Mouse (Mus musculus) intestine, embryonic 15.5 days (tissue): ENCODE measurements at regions not wholly inside any gene's neighbourhood (a gene's known extent, or its start where the extent isn't known, plus 50 kb on each side); places are given as distances from the start of the nearest gene placed in this dataset.

Source experiments
- ATAC-seq: fragments of 200-750 bp; cut with Nextera tagmentation; 2 replicates; pipeline ENCODE4 v1.8.0; 2017; ENCODE audit warnings: moderate TSS enrichment, moderate library complexity
- H3K27ac ChIP-seq: fragments of 300-500 bp; sonication (generic); 2 replicates; pipeline ENCODE4 v1.5.1; 2015; ENCODE audit warnings: mild to moderate bottlenecking, inconsistent platforms
- H3K27me3 ChIP-seq: fragments of 300-500 bp; sonication (generic); replicated peaks from 2 replicates; pipeline ENCODE4 v1.6.1; 2015; ENCODE audit warnings: inconsistent platforms
- H3K36me3 ChIP-seq: fragments of 300-500 bp; sonication (generic); 2 replicates; pipeline ENCODE4 v1.6.1; 2015; ENCODE audit warnings: inconsistent platforms
- H3K4me1 ChIP-seq: fragments of 300-500 bp; sonication (generic); replicated peaks from 2 replicates; pipeline ENCODE4 v1.6.1; 2015; ENCODE audit warnings: inconsistent platforms
- H3K4me2 ChIP-seq: fragments of 300-500 bp; sonication (generic); replicated peaks from 2 replicates; pipeline ENCODE4 v1.6.1; 2015; ENCODE audit warnings: mild to moderate bottlenecking, inconsistent platforms
- H3K4me3 ChIP-seq: fragments of 300-500 bp; sonication (generic); replicated peaks from 2 replicates; pipeline ENCODE4 v1.5.1; 2015; ENCODE audit warnings: inconsistent platforms
- H3K9ac ChIP-seq: fragments of 300-500 bp; sonication (generic); 2 replicates; pipeline ENCODE4 v1.6.1; 2015; ENCODE audit warnings: inconsistent platforms
- H3K9me3 ChIP-seq: fragments of 300-500 bp; sonication (generic); 2 replicates; pipeline ENCODE4 v1.6.1; 2016; ENCODE audit warnings: inconsistent platforms
- WGBS: fragments of 180-500 bp; shearing (Covaris S2); methylation state at CpG from one replicate; pipeline ENCODE4 v1.1.7; 2015; 5-methylcytosine and 5-hydroxymethylcytosine counted together

GRCm38 (mm10) chr10:9529408-9529807 is 145.6 kb downstream of the Samd5 start:
- Histone ChIP-seq H3K4me3 (no peak overlapping the region), H3K9ac (no peak overlapping the region), H3K9me3 (no peaks in the 10 kb centered on the region), H3K4me2 (no peak overlapping the region), H3K36me3 (no peaks in the 10 kb centered on the region), H3K27ac (no peak overlapping the region), H3K27me3 (no peaks in the 10 kb centered on the region), H3K4me1 (0 out of 2 replicates have a peak, but pooled peaks cover 3% of the 10 kb centered on the region)
- WGBS = 33% methylated on average over 7 of the region's 7 CpGs
- peak; percentile 53; the same call in 1 of the 2 replicates for ATAC-seq

GRCm38 (mm10) chr10:9528066-9528465 is 146.9 kb downstream of the Samd5 start:
- peak; percentile 70 for ATAC-seq

GRCm38 (mm10) chr10:9509764-9510390 is 165.1 kb downstream of the Samd5 start:
- Histone ChIP-seq H3K36me3 (no peaks in the 10 kb centered on the region), H3K27me3 (no peaks in the 10 kb centered on the region), H3K9me3 (no peaks in the 10 kb centered on the region), H3K4me1 (no peaks in the 10 kb centered on the region), H3K4me2 (no peak overlapping the region), H3K9ac (no peak overlapping the region), H3K27ac (no peak overlapping the region), H3K4me3 (no peak overlapping the region)
- no peak for ATAC-seq
- WGBS = 71% methylated on average over 12 of the region's 12 CpGs

More at GRCm38 (mm10) chr10:9528066-9528465, 146.9 kb downstream of the Samd5 start:
- Histone ChIP-seq H3K4me2 (no peak overlapping the region), H3K9ac (no peak overlapping the region), H3K36me3 (no peaks in the 10 kb centered on the region), H3K27me3 (no peaks in the 10 kb centered on the region), H3K9me3 (no peaks in the 10 kb centered on the region), H3K4me3 (no peak overlapping the region), H3K27ac (no peak overlapping the region), H3K4me1 (0 out of 2 replicates have a peak, but pooled peaks cover 3% of the 10 kb centered on the region)
- whole genome bisulfite sequencing = 70% methylated on average over 4 of the region's 4 CpGs

GRCm38 (mm10) chr10:9509092-9509671 is 165.8 kb downstream of the Samd5 start:
- no peak for ATAC-seq
- no peak overlapping the region for H3K9ac ChIP-seq
- H3K4me2 ChIP-seq = no peak overlapping the region
- no peaks in the 10 kb centered on the region for H3K27me3 ChIP-seq
- 62% methylated on average over 17 of the region's 17 CpGs for WGBS
- H3K4me1 ChIP-seq = 0 out of 2 replicates have a peak, but pooled peaks cover 2% of the 10 kb centered on the region
- H3K36me3 ChIP-seq = no peaks in the 10 kb centered on the region
- H3K27ac ChIP-seq = no peak overlapping the region
- H3K9me3 ChIP-seq = no peaks in the 10 kb centered on the region
- no peak overlapping the region for H3K4me3 ChIP-seq

DNA sequence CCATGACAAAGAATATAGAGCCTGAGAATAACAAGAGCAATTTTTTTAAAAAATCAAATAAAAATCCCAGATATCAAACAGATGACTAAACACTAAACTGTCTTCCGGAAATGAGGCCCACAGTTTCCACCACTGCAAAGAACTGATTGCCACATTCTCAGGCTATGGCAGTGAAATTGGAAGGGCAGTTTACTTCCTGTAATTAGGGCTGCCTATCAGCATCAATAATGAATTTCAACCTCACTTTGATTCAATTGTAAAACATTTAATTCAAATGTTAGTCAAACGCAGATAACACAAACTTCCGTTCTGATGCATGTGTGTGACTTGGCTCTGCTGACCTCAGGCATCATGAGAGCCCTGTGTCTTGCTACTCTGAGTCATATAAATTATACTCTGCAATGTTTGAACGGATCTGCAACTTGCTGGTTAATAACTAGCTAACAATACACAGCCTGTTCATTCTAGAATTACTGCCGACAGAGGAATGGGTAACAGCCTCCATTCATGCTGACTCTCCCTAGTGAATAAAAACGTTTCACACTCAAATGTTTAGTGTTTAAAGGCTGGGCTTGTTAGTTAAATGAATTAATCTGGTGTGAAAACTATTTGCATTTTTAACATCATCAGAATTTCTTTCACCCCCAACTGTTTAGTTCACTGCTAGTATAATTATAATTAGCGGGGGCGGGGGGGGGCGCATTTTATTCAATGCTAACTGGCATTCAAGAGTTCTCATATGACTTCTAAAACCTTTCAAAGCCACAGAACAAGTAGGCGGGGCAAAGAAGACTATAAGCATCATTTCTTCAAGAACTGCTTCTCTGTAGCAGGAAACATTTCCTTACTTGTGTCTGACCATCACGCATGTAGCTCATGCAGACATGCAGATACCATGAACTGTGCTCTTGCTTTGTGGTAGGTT is 171.2 kb downstream of the Samd5 start:
- ATAC-seq = peak; percentile 84

GRCm38 (mm10) chr10:9498550-9498949 is 176.5 kb downstream of the Samd5 start:
- no peak overlapping the region for H3K9ac ChIP-seq
- WGBS = 90% methylated on average over 3 of the region's 3 CpGs
- H3K36me3 ChIP-seq = no peaks in the 10 kb centered on the region
- no peaks in the 10 kb centered on the region for H3K9me3 ChIP-seq
- no peaks in the 10 kb centered on the region for H3K27me3 ChIP-seq
- no peak overlapping the region for H3K4me3 ChIP-seq
- no peaks in the 10 kb centered on the region for H3K4me1 ChIP-seq
- H3K4me2 ChIP-seq = no peak overlapping the region
- no peak for ATAC-seq
- H3K27ac ChIP-seq = no peak overlapping the region

More for the DNA sequence above, 171.2 kb downstream of the Samd5 start:
- Histone ChIP-seq H3K9me3 (no peaks in the 10 kb centered on the region), H3K4me3 (no peak overlapping the region), H3K36me3 (no peaks in the 10 kb centered on the region), H3K4me1 (0 out of 2 replicates have a peak, but pooled peaks cover 3% of the 10 kb centered on the region), H3K27me3 (no peaks in the 10 kb centered on the region), H3K9ac (no peak overlapping the region), H3K27ac (no peak overlapping the region), H3K4me2 (no peak overlapping the region)
- 57% methylated on average over 11 of the region's 11 CpGs for WGBS

GRCm38 (mm10) chr10:9497021-9497420 is 178.0 kb downstream of the Samd5 start:
- ATAC-seq = no peak
- Histone ChIP-seq H3K9me3 (no peaks in the 10 kb centered on the region), H3K4me2 (no peak overlapping the region), H3K4me1 (no peaks in the 10 kb centered on the region), H3K36me3 (no peaks in the 10 kb centered on the region), H3K9ac (no peak overlapping the region), H3K4me3 (no peak overlapping the region), H3K27ac (no peak overlapping the region), H3K27me3 (no peaks in the 10 kb centered on the region)
- 95% methylated on average over 1 of the region's 1 CpGs for WGBS

DNA sequence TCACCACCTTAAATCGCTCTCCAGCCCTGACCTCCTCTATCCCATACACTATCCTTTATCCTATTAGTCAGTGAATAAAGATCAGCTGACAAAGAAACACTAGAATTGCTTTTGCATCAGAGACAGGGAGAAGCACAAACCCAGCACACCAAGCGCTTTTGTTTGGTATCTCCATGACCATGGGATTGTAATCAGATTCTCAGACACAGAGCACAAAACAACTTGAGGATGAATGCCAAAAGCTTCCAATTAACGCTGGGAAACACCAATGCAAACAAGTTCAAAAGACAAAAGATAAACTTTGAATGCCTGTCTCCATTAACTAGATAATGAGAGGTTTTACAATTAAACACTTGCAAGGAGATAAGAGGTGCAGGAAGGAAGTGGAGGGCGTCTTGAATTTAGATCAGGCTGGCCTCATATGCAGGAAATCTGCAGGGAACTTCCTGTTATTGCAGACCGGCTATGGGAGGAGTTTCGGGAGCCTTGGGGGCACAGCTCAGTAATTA is 179.8 kb downstream of the Samd5 start:
- no peaks in the 10 kb centered on the region for H3K27me3 ChIP-seq

GRCm38 (mm10) chr10:9490416-9490815 is 184.6 kb downstream of the Samd5 start:
- no peak overlapping the region for H3K4me2 ChIP-seq
- no peak overlapping the region for H3K9ac ChIP-seq
- no peaks in the 10 kb centered on the region for H3K27me3 ChIP-seq
- 65% methylated on average over 2 of the region's 2 CpGs for WGBS
- H3K27ac ChIP-seq = no peak overlapping the region
- no peak overlapping the region for H3K4me3 ChIP-seq
- no peaks in the 10 kb centered on the region for H3K4me1 ChIP-seq
- no peaks in the 10 kb centered on the region for H3K9me3 ChIP-seq
- no peaks in the 10 kb centered on the region for H3K36me3 ChIP-seq
- ATAC-seq = no peak

More for the DNA sequence above, 179.8 kb downstream of the Samd5 start:
- no peaks in the 10 kb centered on the region for H3K36me3 ChIP-seq
- no peak overlapping the region for H3K9ac ChIP-seq
- no peak overlapping the region for H3K4me2 ChIP-seq
- H3K4me1 ChIP-seq = no peaks in the 10 kb centered on the region
- no peak overlapping the region for H3K4me3 ChIP-seq
- no peaks in the 10 kb centered on the region for H3K9me3 ChIP-seq
- WGBS = 40% methylated on average over 6 of the region's 6 CpGs
- no peak overlapping the region for H3K27ac ChIP-seq
- no peak for ATAC-seq

GRCm38 (mm10) chr10:9462361-9462760 is 212.6 kb downstream of the Samd5 start:
- Histone ChIP-seq H3K4me1 (no peaks in the 10 kb centered on the region), H3K27ac (no peak overlapping the region), H3K27me3 (no peaks in the 10 kb centered on the region), H3K9ac (no peak overlapping the region), H3K36me3 (no peaks in the 10 kb centered on the region), H3K9me3 (no peaks in the 10 kb centered on the region), H3K4me3 (no peak overlapping the region), H3K4me2 (no peak overlapping the region)
- no peak for ATAC-seq
- 54% methylated on average over 6 of the region's 6 CpGs for WGBS

DNA sequence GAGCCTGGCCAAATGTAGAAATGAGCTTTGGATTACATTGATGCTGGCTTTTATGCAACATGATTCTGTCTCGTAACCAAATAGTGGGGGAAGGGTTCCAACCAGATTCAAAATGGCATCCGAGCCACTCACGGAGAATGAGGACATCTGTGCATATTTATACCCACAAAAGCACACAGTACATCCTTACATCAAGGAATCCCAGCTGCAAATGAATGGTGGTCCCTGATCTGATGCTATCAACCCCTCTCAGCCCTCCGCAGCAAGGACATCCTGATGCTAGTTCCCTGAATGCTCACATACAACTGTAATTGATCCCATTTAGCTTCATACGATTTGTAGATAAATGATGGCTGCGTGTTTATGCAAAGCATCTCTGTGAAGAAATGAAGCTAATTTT is 215.9 kb downstream of the Samd5 start:
- 89% methylated on average over 6 of the region's 6 CpGs for WGBS
- no peak overlapping the region for H3K9ac ChIP-seq
- H3K4me3 ChIP-seq = no peak overlapping the region
- no peaks in the 10 kb centered on the region for H3K9me3 ChIP-seq
- no peak overlapping the region for H3K4me2 ChIP-seq
- H3K36me3 ChIP-seq = no peaks in the 10 kb centered on the region
- no peak for ATAC-seq
- no peaks in the 10 kb centered on the region for H3K4me1 ChIP-seq
- no peaks in the 10 kb centered on the region for H3K27me3 ChIP-seq
- H3K27ac ChIP-seq = no peak overlapping the region

DNA sequence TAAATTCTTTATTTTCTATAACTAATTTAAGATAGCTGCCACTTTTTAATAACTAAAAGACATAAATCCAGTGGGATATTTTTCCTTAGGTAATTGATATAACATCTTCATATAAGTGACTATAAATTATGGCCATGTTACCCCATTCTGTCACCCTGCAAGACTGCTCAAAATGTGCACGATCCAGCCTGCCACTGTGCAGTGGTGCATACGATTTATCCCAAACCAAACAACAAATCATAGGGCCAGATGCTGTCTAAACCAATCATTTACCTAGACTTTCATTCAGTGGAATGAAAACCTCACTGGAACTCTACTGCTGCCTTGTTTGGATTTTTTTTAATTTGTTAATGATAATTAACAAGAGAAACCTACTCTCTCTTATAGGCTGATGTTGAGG is 216.5 kb downstream of the Samd5 start:
- Histone ChIP-seq H3K4me3 (no peak overlapping the region), H3K36me3 (no peaks in the 10 kb centered on the region), H3K27ac (no peak overlapping the region), H3K9me3 (no peaks in the 10 kb centered on the region), H3K27me3 (no peaks in the 10 kb centered on the region), H3K9ac (no peak overlapping the region), H3K4me1 (no peaks in the 10 kb centered on the region), H3K4me2 (no peak overlapping the region)
- 72% methylated on average over 2 of the region's 2 CpGs for WGBS
- no peak for ATAC-seq
